Mouse (Mus musculus) hindbrain, embryonic 13.5 days (tissue): ENCODE data around the gene Hnf4a. TPM values are rescaled to one million over a fixed set of nuclear protein-coding genes. Genes with fewer than 3 reads are reported as not detected.

Source experiments
- ATAC-seq: fragments of 200-750 bp; cut with Nextera tagmentation; 2 replicates; pipeline ENCODE4 v1.8.0; 2017; ENCODE audit warnings: moderate TSS enrichment; ENCODE audit not compliant: low FRiP score
- H3K27ac ChIP-seq: fragments of 300-500 bp; sonication (generic); 2 replicates; pipeline ENCODE4 v1.5.1; 2015; ENCODE audit warnings: inconsistent platforms, mild to moderate bottlenecking, moderate library complexity
- H3K27me3 ChIP-seq: fragments of 300-500 bp; sonication (generic); 2 replicates; pipeline ENCODE4 v1.6.1; 2015; ENCODE audit warnings: mild to moderate bottlenecking, inconsistent platforms
- H3K36me3 ChIP-seq: fragments of 300-500 bp; sonication (generic); 2 replicates; pipeline ENCODE4 v1.6.1; 2015; ENCODE audit warnings: mild to moderate bottlenecking, inconsistent platforms
- H3K4me1 ChIP-seq: fragments of 300-500 bp; sonication (generic); replicated peaks from 2 replicates; pipeline ENCODE4 v1.6.1; 2015; ENCODE audit warnings: inconsistent platforms
- H3K4me2 ChIP-seq: fragments of 300-500 bp; sonication (generic); 2 replicates; pipeline ENCODE4 v1.6.1; 2015; ENCODE audit warnings: inconsistent platforms, mild to moderate bottlenecking, moderate library complexity
- H3K4me3 ChIP-seq: fragments of 300-500 bp; sonication (generic); 2 replicates; pipeline ENCODE4 v1.5.1; 2015; ENCODE audit warnings: mild to moderate bottlenecking, inconsistent platforms
- H3K9ac ChIP-seq: fragments of 300-500 bp; sonication (generic); 2 replicates; pipeline ENCODE4 v1.6.1; 2015; ENCODE audit warnings: mild to moderate bottlenecking, inconsistent platforms
- H3K9me3 ChIP-seq: fragments of 300-500 bp; sonication (generic); 2 replicates; pipeline ENCODE4 v1.6.1; 2016; ENCODE audit warnings: inconsistent platforms
- WGBS: fragments of 180-500 bp; shearing (Covaris S2); methylation state at CpG from one replicate; pipeline ENCODE4 v1.1.7; 2015; 5-methylcytosine and 5-hydroxymethylcytosine counted together
- polyA plus RNA-seq: library from polyadenylated mRNA; unstranded; fragments of >200 nt; fragmentation: Nextera tagmentation; extraction: Ambion mirVana; gene quantifications from 2 replicates; pipeline ENCODE4 v1.2.1, GENCODE M21; 2015

The Hnf4a gene
- polyA plus RNA-seq, 1 experiment from 2014 or later = 0.09 TPM

GRCm38 (mm10) chr2:163601712-163602100 is 95.1 kb downstream of the Hnf4a start:
- peak overlapping the region; percentile 84 for H3K4me3 ChIP-seq
- H3K27ac ChIP-seq = peak overlapping the region; percentile 96; the same call in 1 of the 2 replicates

GRCm38 (mm10) chr2:163602101-163602971 is 95.7 kb downstream of the Hnf4a start, which contains the start of gene Ttpal:
Gene Ttpal (plus strand): TSS chr2:163602314.
- Histone ChIP-seq H3K4me1 (peaks cover 20% of the 10 kb centered on the region), H3K4me3 (peak within 1 kb of the TSS; percentile 84), H3K27me3 (0 out of 2 replicates have a peak, but pooled peaks cover 4% of the 10 kb centered on the region), H3K4me2 (peak within 1 kb of the TSS; percentile 96), H3K27ac (peak within 1 kb of the TSS; percentile 96), H3K9ac (peak within 1 kb of the TSS; percentile 93), H3K36me3 (no peaks in the 10 kb centered on the region), H3K9me3 (no peaks in the 10 kb centered on the region)
- WGBS = 1% methylated on average over 57 of the region's 57 CpGs
- ATAC-seq = peak; percentile 95

More at GRCm38 (mm10) chr2:163601712-163602100, 95.1 kb downstream of the Hnf4a start:
- Histone ChIP-seq H3K4me1 (peaks cover 20% of the 10 kb centered on the region), H3K27me3 (0 out of 2 replicates have a peak, but pooled peaks cover 4% of the 10 kb centered on the region), H3K9me3 (no peaks in the 10 kb centered on the region), H3K9ac (peak overlapping the region; percentile 93), H3K4me2 (peak overlapping the region; percentile 96), H3K36me3 (no peaks in the 10 kb centered on the region)
- ATAC-seq = no peak
- WGBS = 74% methylated on average over 7 of the region's 7 CpGs

- WGBS = 89% methylated on average over 7 of the region's 7 CpGs
Measured at GRCm38 (mm10) chr2:163606161-163606560, 99.6 kb downstream of the Hnf4a start.

GRCm38 (mm10) chr2:163608008-163608407 is 101.4 kb downstream of the Hnf4a start:
- Histone ChIP-seq H3K27me3 (no peaks in the 10 kb centered on the region), H3K9me3 (no peaks in the 10 kb centered on the region), H3K36me3 (peaks cover 42% of the 10 kb centered on the region), H3K27ac (no peak overlapping the region), H3K9ac (no peak overlapping the region), H3K4me2 (no peak overlapping the region), H3K4me3 (no peak overlapping the region), H3K4me1 (peaks cover 11% of the 10 kb centered on the region)
- WGBS = 94% methylated on average over 7 of the region's 7 CpGs
- ATAC-seq = no peak

More at GRCm38 (mm10) chr2:163606161-163606560, 99.6 kb downstream of the Hnf4a start:
- Histone ChIP-seq H3K4me3 (no peak overlapping the region), H3K4me2 (no peak overlapping the region), H3K27ac (no peak overlapping the region), H3K27me3 (no peaks in the 10 kb centered on the region), H3K9me3 (no peaks in the 10 kb centered on the region), H3K36me3 (peaks cover 26% of the 10 kb centered on the region), H3K4me1 (peaks cover 20% of the 10 kb centered on the region), H3K9ac (no peak overlapping the region)
- ATAC-seq = no peak

- H3K27me3 ChIP-seq = no peaks in the 10 kb centered on the region
- H3K9ac ChIP-seq = no peak overlapping the region
- no peak for ATAC-seq
- H3K36me3 ChIP-seq = peaks cover 57% of the 10 kb centered on the region
- no peak overlapping the region for H3K4me3 ChIP-seq
- H3K4me2 ChIP-seq = no peak overlapping the region
- WGBS = 86% methylated on average over 12 of the region's 12 CpGs
- H3K4me1 ChIP-seq = peaks cover 3% of the 10 kb centered on the region; the same call in 1 of the 2 replicates
- no peaks in the 10 kb centered on the region for H3K9me3 ChIP-seq
- H3K27ac ChIP-seq = no peak overlapping the region
Measured at GRCm38 (mm10) chr2:163609281-163609975, 102.8 kb downstream of the Hnf4a start.

GRCm38 (mm10) chr2:163611176-163611575 is 104.6 kb downstream of the Hnf4a start:
- H3K4me2 ChIP-seq = no peak overlapping the region
- H3K4me1 ChIP-seq = no peaks in the 10 kb centered on the region
- H3K9me3 ChIP-seq = no peaks in the 10 kb centered on the region
- peaks cover 74% of the 10 kb centered on the region for H3K36me3 ChIP-seq
- no peak for ATAC-seq
- no peak overlapping the region for H3K4me3 ChIP-seq
- no peaks in the 10 kb centered on the region for H3K27me3 ChIP-seq
- H3K9ac ChIP-seq = no peak overlapping the region
- H3K27ac ChIP-seq = no peak overlapping the region
- WGBS = 86% methylated on average over 9 of the region's 9 CpGs

- 95% methylated on average over 5 of the region's 5 CpGs for WGBS
- no peak overlapping the region for H3K4me3 ChIP-seq
- no peak overlapping the region for H3K4me2 ChIP-seq
- no peak for ATAC-seq
- no peaks in the 10 kb centered on the region for H3K4me1 ChIP-seq
- no peaks in the 10 kb centered on the region for H3K9me3 ChIP-seq
- H3K27ac ChIP-seq = no peak overlapping the region
- H3K27me3 ChIP-seq = no peaks in the 10 kb centered on the region
- H3K9ac ChIP-seq = no peak overlapping the region
- peaks cover 87% of the 10 kb centered on the region for H3K36me3 ChIP-seq
Measured at GRCm38 (mm10) chr2:163613206-163613605, 106.6 kb downstream of the Hnf4a start.

GRCm38 (mm10) chr2:163613990-163614389 is 107.4 kb downstream of the Hnf4a start:
- H3K36me3 ChIP-seq = peaks cover 94% of the 10 kb centered on the region
- no peak overlapping the region for H3K9ac ChIP-seq
- no peaks in the 10 kb centered on the region for H3K9me3 ChIP-seq
- no peaks in the 10 kb centered on the region for H3K4me1 ChIP-seq
- no peak overlapping the region for H3K4me3 ChIP-seq
- H3K4me2 ChIP-seq = no peak overlapping the region
- 92% methylated on average over 4 of the region's 4 CpGs for WGBS
- H3K27me3 ChIP-seq = no peaks in the 10 kb centered on the region
- H3K27ac ChIP-seq = no peak overlapping the region
- no peak for ATAC-seq

- 93% methylated on average over 9 of the region's 9 CpGs for WGBS
- Histone ChIP-seq H3K9ac (no peak overlapping the region), H3K9me3 (no peaks in the 10 kb centered on the region), H3K36me3 (peaks cover 97% of the 10 kb centered on the region), H3K4me3 (no peak overlapping the region), H3K4me2 (no peak overlapping the region), H3K27me3 (no peaks in the 10 kb centered on the region), H3K4me1 (no peaks in the 10 kb centered on the region), H3K27ac (no peak overlapping the region)
- ATAC-seq = no peak
Measured at GRCm38 (mm10) chr2:163615401-163615800, 108.8 kb downstream of the Hnf4a start.

GRCm38 (mm10) chr2:163615906-163616651 is 109.5 kb downstream of the Hnf4a start:
- no peak overlapping the region for H3K9ac ChIP-seq
- H3K27me3 ChIP-seq = no peaks in the 10 kb centered on the region
- no peak for ATAC-seq
- no peaks in the 10 kb centered on the region for H3K4me1 ChIP-seq
- H3K4me2 ChIP-seq = no peak overlapping the region
- H3K4me3 ChIP-seq = no peak overlapping the region
- 91% methylated on average over 4 of the region's 4 CpGs for WGBS
- H3K27ac ChIP-seq = no peak overlapping the region
- no peaks in the 10 kb centered on the region for H3K9me3 ChIP-seq
- H3K36me3 ChIP-seq = peaks cover 97% of the 10 kb centered on the region

GRCm38 (mm10) chr2:163616652-163617227 is 110.1 kb downstream of the Hnf4a start:
- no peaks in the 10 kb centered on the region for H3K27me3 ChIP-seq
- H3K9me3 ChIP-seq = no peaks in the 10 kb centered on the region
- no peak overlapping the region for H3K4me3 ChIP-seq
- no peak overlapping the region for H3K4me2 ChIP-seq
- no peak for ATAC-seq
- H3K36me3 ChIP-seq = peaks cover 98% of the 10 kb centered on the region
- no peak overlapping the region for H3K27ac ChIP-seq
- no peaks in the 10 kb centered on the region for H3K4me1 ChIP-seq
- H3K9ac ChIP-seq = no peak overlapping the region
- 93% methylated on average over 3 of the region's 3 CpGs for WGBS
